Mouse (Mus musculus): Measurements from ENCODE around the gene Ppp1r36. TPM values are rescaled to one million over a fixed set of nuclear protein-coding genes. Genes with fewer than 3 reads are reported as not detected.
"Not testable (repeated sequence)": the region's sequence is repeated elsewhere in the genome, so short reads cannot be mapped to it uniquely, and the experiment has no call there.

The Ppp1r36 gene
- polyA plus RNA-seq, 1 experiment from 2014 or later, result 0.30 TPM

DNA sequence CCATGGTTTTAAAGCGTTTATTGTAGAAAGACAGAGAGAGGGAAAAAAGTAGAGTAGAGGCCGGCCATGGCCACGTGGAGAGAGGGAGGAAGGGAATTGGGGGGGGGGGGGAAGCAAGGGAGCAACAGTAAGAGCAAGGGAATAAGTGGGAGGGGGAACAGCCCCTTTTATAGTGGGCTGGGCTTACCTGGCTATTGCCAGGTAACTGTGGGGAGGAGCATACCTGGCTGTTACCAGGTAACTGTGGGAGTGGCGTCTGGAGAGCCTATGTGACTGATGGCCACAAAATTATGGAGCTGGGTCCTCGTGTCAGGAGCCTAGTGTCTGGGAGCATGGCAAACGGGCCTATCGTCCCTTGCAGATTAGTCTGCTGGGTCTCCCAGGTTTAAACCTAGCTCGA is 18.2 kb downstream of the Ppp1r36 start:
- Histone ChIP-seq H3K27me3 (ENCODE audit: poor library complexity, severe bottlenecking) (peaks cover 34% of the 10 kb centered on the region), H3K4me1 (peaks cover 17% of the 10 kb centered on the region), H3K9me3 (no peaks in the 10 kb centered on the region), H3K4me3 (peak overlapping the region; percentile 52), H3K27ac (peak overlapping the region; percentile 64; the same call in 1 of the 2 replicates), H3K36me3 (replicated peaks) (no peaks in the 10 kb centered on the region)
- WGBS, result 36% methylated on average over 8 of the region's 8 CpGs
- DNase-seq (ENCODE audit: extremely low spot score, low spot score), result no peak

DNA sequence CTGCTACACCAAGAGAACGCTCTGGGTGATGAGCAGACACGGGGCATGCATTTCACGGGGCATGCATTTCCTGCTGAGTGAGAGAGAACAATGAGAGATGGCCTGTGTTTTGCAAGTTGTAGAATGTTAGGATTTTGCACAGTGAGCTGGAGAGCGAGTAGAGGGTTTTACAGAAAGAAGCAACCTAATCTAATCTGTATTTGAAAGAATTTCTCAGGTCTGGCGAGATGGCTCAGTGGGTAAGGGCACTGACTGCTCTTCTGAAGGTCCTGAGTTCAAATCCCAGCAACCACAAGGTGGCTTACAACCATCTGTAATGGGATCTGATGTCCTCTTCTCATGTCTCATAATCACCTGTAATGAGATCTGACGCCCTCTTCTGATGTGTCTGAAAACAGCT is 26.1 kb downstream of the Ppp1r36 start:
- not testable (repeated sequence) for DNase-seq (ENCODE audit: extremely low spot score, low spot score); H3K27ac ChIP-seq; H3K4me3 ChIP-seq; H3K9me3 ChIP-seq; H3K4me1 ChIP-seq; H3K36me3 ChIP-seq (replicated peaks); H3K27me3 ChIP-seq (ENCODE audit: poor library complexity, severe bottlenecking)
- WGBS, result 87% methylated on average over 6 of the region's 6 CpGs

DNA sequence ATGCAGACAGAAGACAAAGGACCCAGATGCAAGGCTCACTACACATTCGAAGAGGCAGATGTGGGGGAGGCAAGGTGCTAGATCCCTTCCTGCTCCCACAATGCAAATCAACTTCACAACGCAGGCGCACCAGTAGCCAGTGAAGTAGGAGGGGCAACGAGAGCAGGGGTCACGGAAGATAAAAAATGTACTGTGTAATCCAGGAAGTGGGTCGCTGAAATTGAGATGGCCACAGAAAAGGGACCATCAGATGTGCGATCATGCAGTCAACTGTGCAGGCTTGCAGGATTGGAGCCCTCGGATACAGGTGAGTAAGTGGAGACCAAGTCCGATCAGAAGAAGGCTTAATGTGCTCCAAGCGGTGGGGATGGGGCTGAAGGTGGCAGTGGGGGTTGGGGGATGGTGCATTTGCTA is 27.0 kb downstream of the Ppp1r36 start:
- Histone ChIP-seq H3K27me3 (ENCODE audit: poor library complexity, severe bottlenecking) (no peaks in the 10 kb centered on the region), H3K4me3 (no peak overlapping the region), H3K9me3 (no peaks in the 10 kb centered on the region), H3K36me3 (replicated peaks) (no peaks in the 10 kb centered on the region), H3K27ac (no peak overlapping the region), H3K4me1 (no peaks in the 10 kb centered on the region)
- WGBS, result 70% methylated on average over 10 of the region's 10 CpGs
- no peak for DNase-seq (ENCODE audit: extremely low spot score, low spot score)

DNA sequence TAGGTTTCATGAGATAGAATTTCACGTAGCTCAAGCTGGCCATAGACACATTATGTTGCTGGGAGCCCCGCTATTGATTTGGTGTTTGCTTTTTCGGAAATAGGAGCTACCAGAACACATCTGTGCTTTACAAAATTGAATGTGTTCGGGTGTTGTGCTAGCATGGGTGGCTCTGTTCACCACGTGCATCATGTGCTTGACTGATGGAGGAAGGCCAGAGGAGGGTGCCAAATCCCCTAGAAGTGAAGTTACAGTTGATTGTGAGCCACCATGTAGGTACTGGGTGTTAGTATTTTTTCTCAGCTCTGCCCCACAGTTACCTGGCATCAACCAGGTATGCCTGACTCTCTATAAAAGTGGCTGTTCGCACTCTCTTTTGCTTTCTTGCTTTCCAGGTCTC is 27.5 kb downstream of the Ppp1r36 start:
- 88% methylated on average over 6 of the region's 6 CpGs for WGBS
- Histone ChIP-seq H3K4me3 (no peak overlapping the region), H3K36me3 (replicated peaks) (no peaks in the 10 kb centered on the region), H3K4me1 (no peaks in the 10 kb centered on the region), H3K9me3 (no peaks in the 10 kb centered on the region), H3K27me3 (ENCODE audit: poor library complexity, severe bottlenecking) (no peaks in the 10 kb centered on the region), H3K27ac (no peak overlapping the region)
- no peak for DNase-seq (ENCODE audit: extremely low spot score, low spot score)

DNA sequence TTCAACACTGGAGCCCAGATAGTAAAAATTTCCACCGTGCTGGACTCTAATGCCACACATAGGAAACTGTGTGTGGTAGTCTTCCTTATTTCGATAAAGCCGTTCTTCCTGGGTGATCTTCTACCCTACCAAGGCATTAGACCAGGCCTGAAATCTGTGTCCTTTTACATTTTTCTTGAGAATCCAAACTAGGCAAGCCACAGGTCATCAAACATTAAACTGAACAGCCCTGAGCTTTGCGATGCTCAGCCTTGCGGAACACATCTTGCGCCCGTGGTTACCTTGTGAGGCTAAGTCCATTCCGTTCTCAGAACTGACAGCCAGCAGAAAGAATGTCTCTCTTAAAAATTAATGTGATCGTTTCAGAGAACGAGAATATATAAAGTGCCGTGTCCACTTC is 28.9 kb downstream of the Ppp1r36 start:
- WGBS, result 94% methylated on average over 11 of the region's 11 CpGs
- no peak for DNase-seq (ENCODE audit: extremely low spot score, low spot score)
- H3K27me3 ChIP-seq (ENCODE audit: poor library complexity, severe bottlenecking), result no peaks in the 10 kb centered on the region
- H3K27ac ChIP-seq, result no peak overlapping the region
- no peak overlapping the region for H3K4me3 ChIP-seq
- no peaks in the 10 kb centered on the region for H3K4me1 ChIP-seq
- H3K9me3 ChIP-seq, result no peaks in the 10 kb centered on the region
- no peaks in the 10 kb centered on the region for H3K36me3 ChIP-seq (replicated peaks)

DNA sequence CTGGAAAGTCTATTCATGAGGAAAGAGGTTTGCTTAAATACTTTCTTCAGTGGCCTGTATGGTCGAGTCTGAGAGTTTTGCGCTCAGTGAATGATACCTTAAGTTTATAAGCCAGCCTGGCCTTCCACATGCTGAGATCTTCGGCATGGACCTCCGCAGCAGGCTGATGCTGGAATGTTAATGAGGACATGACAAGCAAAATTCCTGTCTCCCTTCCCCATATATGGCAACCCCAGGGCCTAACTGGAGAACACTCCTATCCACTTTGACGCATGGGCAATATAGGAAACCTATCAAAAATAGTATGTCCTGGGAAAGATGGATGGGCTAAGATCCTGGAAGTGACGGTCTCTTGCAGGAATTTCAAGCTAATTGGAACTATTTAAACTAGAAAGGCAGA is 30.8 kb downstream of the Ppp1r36 start:
- Histone ChIP-seq H3K4me3 (no peak overlapping the region), H3K4me1 (no peaks in the 10 kb centered on the region), H3K9me3 (no peaks in the 10 kb centered on the region), H3K27me3 (ENCODE audit: poor library complexity, severe bottlenecking) (no peaks in the 10 kb centered on the region), H3K36me3 (replicated peaks) (no peaks in the 10 kb centered on the region), H3K27ac (no peak overlapping the region)
- DNase-seq (ENCODE audit: extremely low spot score, low spot score), result no peak
- WGBS, result 89% methylated on average over 6 of the region's 6 CpGs

DNA sequence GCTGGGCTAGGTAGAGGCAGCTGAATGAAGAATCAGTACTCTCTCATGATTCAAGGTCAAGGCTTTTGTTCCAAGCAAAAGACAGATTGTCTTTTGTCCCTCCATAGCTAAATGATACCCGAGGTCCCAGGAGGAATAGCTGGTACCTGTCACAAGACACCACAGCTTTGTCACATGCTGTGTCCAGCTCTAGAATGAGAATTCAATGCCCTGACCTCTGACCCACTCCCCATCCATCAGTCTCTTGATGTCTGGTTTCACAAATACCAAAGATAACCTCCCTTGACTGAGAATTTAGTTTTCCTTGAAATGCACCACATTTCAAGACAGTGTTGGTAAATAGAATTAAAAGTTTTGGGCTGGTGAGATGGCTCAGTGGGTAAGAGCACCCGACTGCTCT is 34.9 kb downstream of the Ppp1r36 start:
- Histone ChIP-seq H3K4me1 (no peaks in the 10 kb centered on the region), H3K9me3 (no peaks in the 10 kb centered on the region), H3K27ac (no peak overlapping the region), H3K27me3 (ENCODE audit: poor library complexity, severe bottlenecking) (no peaks in the 10 kb centered on the region), H3K36me3 (replicated peaks) (no peaks in the 10 kb centered on the region), H3K4me3 (no peak overlapping the region)
- DNase-seq (ENCODE audit: extremely low spot score, low spot score), result no peak
- WGBS, result 70% methylated on average over 2 of the region's 2 CpGs

DNA sequence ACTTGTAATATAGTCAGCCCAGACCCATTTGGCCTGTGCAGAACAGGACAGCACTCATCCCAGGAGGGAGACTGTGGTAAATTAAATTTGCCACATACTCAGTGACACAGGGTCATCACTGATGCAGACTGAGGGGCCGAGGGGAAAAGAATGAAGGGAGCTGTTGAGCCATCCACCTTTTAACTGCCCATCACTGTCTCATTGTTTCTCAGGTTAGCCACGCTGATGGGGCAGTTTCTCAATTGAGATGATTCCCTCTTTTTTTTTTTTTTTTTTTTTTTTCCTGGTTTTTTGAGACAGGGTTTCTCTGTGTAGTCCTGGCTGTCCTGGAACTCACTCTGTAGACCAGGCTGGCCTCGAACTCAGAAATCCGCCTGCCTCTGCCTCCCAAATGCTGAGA is 41.1 kb downstream of the Ppp1r36 start:
- not testable (repeated sequence) for DNase-seq (ENCODE audit: extremely low spot score, low spot score); H3K4me1 ChIP-seq; H3K27me3 ChIP-seq (ENCODE audit: poor library complexity, severe bottlenecking); H3K4me3 ChIP-seq; H3K27ac ChIP-seq; H3K36me3 ChIP-seq (replicated peaks); H3K9me3 ChIP-seq
- 84% methylated on average over 4 of the region's 4 CpGs for WGBS

DNA sequence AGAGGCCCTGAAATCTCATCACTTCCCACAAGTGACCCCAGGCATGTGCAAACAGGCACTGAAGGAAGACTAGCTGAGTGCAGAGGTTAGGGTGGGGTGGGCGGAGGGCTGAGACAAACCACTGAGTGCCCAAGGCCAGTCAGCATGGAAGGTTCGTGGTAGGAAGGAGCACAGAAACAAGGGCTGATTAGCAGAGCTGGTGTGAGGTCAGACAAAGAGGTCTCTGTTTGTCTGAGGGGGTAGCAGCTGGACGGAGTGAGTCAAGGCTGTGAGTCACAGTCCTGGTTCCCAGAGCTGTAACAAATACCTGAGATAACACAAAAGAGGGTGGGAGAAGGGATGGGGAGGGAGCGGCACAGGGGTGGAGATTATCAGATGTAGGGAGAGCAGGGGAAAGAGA is 41.7 kb downstream of the Ppp1r36 start:
- DNase-seq (ENCODE audit: extremely low spot score, low spot score), result no peak
- Histone ChIP-seq H3K4me3 (no peak overlapping the region), H3K9me3 (no peaks in the 10 kb centered on the region), H3K27ac (no peak overlapping the region), H3K27me3 (ENCODE audit: poor library complexity, severe bottlenecking) (no peaks in the 10 kb centered on the region), H3K4me1 (peaks cover 5% of the 10 kb centered on the region), H3K36me3 (replicated peaks) (no peaks in the 10 kb centered on the region)
- 57% methylated on average over 4 of the region's 4 CpGs for WGBS

DNA sequence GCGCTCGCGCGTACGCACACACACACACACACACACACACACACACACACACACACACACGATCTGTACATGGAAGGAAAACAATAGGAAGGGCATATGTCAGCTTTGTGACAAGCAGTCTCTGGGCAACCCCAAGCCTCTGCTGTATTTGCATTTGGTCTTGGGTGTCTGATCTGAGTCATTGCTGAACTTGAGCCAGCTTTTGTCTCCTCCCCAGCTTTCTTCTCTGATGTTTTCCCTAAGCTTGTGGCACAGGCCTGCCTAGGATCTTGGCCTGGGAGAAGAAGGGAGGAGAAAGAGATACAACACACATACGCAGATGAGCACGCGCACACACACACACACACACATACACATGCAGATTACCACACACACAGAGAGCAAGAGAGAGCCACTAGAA is 46.1 kb downstream of the Ppp1r36 start:
- no peak for DNase-seq (ENCODE audit: extremely low spot score, low spot score)
- H3K4me1 ChIP-seq, result peaks cover 5% of the 10 kb centered on the region
- H3K27ac ChIP-seq, result no peak overlapping the region
- H3K4me3 ChIP-seq, result no peak overlapping the region
- H3K27me3 ChIP-seq (ENCODE audit: poor library complexity, severe bottlenecking), result no peaks in the 10 kb centered on the region
- no peaks in the 10 kb centered on the region for H3K9me3 ChIP-seq
- no peaks in the 10 kb centered on the region for H3K36me3 ChIP-seq (replicated peaks)
- WGBS, result 96% methylated on average over 9 of the region's 9 CpGs

DNA sequence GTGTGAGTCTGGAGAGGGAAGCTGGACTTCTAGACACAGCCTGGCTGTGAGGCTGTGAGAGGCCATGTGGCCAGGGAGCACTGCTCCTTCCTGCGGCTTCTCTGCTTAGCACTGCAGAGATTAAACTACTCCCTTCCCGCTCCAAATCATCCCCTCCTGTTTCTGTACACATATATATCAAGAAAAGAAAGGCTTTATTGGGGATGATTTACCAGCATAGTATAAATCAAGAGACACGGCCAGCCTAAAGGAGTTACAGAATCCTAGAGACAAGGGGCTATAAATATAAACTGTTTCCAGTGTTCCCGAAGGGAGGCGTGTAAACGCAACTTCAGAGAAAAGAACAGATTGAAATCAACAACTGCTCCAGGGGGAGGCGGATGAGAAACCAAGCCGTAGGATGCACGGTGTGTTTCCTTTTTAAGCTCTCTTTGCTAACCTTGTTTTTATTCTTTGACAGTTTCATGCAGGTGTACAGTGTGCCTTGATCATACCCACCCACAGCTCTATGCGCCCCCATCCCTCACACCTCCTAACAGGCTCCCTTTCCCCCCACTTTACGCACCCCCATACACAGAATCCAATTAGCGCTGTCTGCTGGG is 47.4 kb downstream of the Ppp1r36 start:
- H3K27me3 ChIP-seq (ENCODE audit: poor library complexity, severe bottlenecking), result no peaks in the 10 kb centered on the region
- no peak overlapping the region for H3K27ac ChIP-seq
- H3K36me3 ChIP-seq (replicated peaks), result no peaks in the 10 kb centered on the region
- no peaks in the 10 kb centered on the region for H3K9me3 ChIP-seq
- H3K4me3 ChIP-seq, result no peak overlapping the region
- WGBS, result 82% methylated on average over 12 of the region's 12 CpGs
- no peak for DNase-seq (ENCODE audit: extremely low spot score, low spot score)
- no peaks in the 10 kb centered on the region for H3K4me1 ChIP-seq

DNA sequence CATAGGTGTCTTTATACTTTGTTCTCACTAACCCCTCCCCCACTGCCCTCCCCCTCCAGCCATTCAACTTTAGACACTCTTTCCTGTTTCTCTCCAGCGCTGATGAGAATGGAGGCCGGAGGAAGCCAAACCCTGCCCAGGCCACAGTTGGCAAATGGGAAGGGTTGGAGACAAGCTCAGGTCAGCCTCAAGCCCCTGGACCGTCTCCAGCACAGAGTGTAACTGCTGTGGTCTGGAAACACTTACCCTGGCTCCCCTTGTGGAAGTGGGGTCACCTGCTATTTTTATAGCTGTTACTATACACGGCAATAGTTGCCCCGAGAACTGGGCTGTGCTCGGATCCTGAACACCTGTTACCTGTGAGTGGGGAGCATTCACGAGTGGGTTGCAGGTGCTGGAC is 49.3 kb downstream of the Ppp1r36 start:
- no peak overlapping the region for H3K4me3 ChIP-seq
- 88% methylated on average over 7 of the region's 7 CpGs for WGBS
- no peaks in the 10 kb centered on the region for H3K27me3 ChIP-seq (ENCODE audit: poor library complexity, severe bottlenecking)
- H3K9me3 ChIP-seq, result no peaks in the 10 kb centered on the region
- no peaks in the 10 kb centered on the region for H3K36me3 ChIP-seq (replicated peaks)
- H3K4me1 ChIP-seq, result no peaks in the 10 kb centered on the region
- H3K27ac ChIP-seq, result no peak overlapping the region
- no peak for DNase-seq (ENCODE audit: extremely low spot score, low spot score)

DNA sequence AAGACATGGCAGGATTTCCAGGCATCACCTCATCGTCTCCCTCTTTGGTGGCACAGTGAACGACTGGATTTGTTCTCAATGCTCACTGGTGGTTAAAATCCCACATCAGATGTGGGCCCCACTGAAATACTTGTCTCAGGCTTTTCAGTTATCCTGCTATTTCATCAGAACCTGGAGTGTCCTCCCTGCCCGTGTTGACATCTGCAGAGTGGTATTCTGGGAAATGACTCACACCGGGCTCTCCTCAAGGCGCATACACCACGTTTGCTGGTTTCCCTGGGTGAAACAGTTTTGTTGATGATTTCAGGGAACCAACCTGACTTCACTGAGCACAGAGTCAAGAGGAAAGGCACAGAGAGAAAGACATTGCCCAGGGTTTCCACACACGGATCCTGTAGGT is 49.9 kb downstream of the Ppp1r36 start:
- 81% methylated on average over 7 of the region's 7 CpGs for WGBS
- Histone ChIP-seq H3K36me3 (replicated peaks) (no peaks in the 10 kb centered on the region), H3K27me3 (ENCODE audit: poor library complexity, severe bottlenecking) (no peaks in the 10 kb centered on the region), H3K4me1 (no peaks in the 10 kb centered on the region), H3K27ac (no peak overlapping the region), H3K4me3 (no peak overlapping the region), H3K9me3 (no peaks in the 10 kb centered on the region)
- DNase-seq (ENCODE audit: extremely low spot score, low spot score), result no peak

DNA sequence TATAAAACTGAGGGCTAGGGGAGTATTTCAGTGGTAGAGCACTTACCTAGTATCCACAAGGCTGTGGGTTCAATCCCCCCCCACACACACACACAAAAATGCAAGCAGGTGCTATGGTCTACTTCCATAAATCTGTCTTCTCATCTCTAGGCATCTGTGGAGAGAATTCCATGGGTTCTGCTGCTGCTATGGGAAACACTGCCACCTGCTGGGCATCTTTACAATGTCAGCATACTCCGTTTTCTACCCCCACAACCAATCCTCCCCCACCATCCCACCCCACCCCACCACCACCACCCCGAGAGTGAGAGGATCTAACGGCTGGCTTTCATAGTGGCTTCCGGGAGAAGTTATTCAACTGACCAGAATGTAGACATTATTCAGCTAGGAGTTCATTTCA is 54.7 kb downstream of the Ppp1r36 start:
- peak; percentile 67 for DNase-seq (ENCODE audit: extremely low spot score, low spot score)
- Histone ChIP-seq H3K4me3 (no peak overlapping the region), H3K9me3 (no peaks in the 10 kb centered on the region), H3K27ac (no peak overlapping the region), H3K4me1 (peaks cover 6% of the 10 kb centered on the region; the same call in 1 of the 2 replicates), H3K36me3 (replicated peaks) (no peaks in the 10 kb centered on the region), H3K27me3 (ENCODE audit: poor library complexity, severe bottlenecking) (no peaks in the 10 kb centered on the region)
- 17% methylated on average over 4 of the region's 4 CpGs for WGBS
